Mouse (Mus musculus) erythroblast, embryonic 14.5 days (primary cell): ENCODE data around the gene P2rx3. TPM values are rescaled to one million over a fixed set of nuclear protein-coding genes. Genes with fewer than 3 reads are reported as not detected.

Experiments used
- H3K27me3 ChIP-seq: 2 replicates; pipeline ENCODE4 v1.6.1; 2012; ENCODE audit warnings: inconsistent platforms; ENCODE audit not compliant: control insufficient read depth
- H3K36me3 ChIP-seq: 2 replicates; pipeline ENCODE4 v1.6.1; 2012; ENCODE audit warnings: mild to moderate bottlenecking, inconsistent platforms; ENCODE audit not compliant: control insufficient read depth
- H3K4me1 ChIP-seq: 2 replicates; pipeline ENCODE4 v1.6.1; 2012; ENCODE audit warnings: inconsistent platforms; ENCODE audit not compliant: control insufficient read depth
- H3K4me3 ChIP-seq: replicated peaks from 2 replicates; pipeline ENCODE3; 2012; ENCODE audit warnings: moderate library complexity, mild to moderate bottlenecking, inconsistent platforms
- H3K9me3 ChIP-seq: 2 replicates; pipeline ENCODE4 v1.6.1; 2012; ENCODE audit warnings: low read length, inconsistent platforms, mixed read lengths; ENCODE audit not compliant: control insufficient read depth
- GATA1 ChIP-seq: IDR thresholded peaks from 2 replicates; pipeline ENCODE4 v1.6.1; 2012; ENCODE audit warnings: low read length, inconsistent platforms, mixed read lengths
- TAL1 ChIP-seq: IDR thresholded peaks from 3 replicates; pipeline ENCODE4 v1.6.1; 2012; ENCODE audit warnings: low read length, inconsistent platforms, mixed read lengths
- polyA plus RNA-seq: library from polyadenylated mRNA; stranded (reverse); fragments of >175 nt; gene quantifications from 2 replicates; pipeline ENCODE4 v1.2.3, GENCODE M21; 2012

Gene P2rx3
- polyA plus RNA-seq, 1 experiment: not detected

DNA sequence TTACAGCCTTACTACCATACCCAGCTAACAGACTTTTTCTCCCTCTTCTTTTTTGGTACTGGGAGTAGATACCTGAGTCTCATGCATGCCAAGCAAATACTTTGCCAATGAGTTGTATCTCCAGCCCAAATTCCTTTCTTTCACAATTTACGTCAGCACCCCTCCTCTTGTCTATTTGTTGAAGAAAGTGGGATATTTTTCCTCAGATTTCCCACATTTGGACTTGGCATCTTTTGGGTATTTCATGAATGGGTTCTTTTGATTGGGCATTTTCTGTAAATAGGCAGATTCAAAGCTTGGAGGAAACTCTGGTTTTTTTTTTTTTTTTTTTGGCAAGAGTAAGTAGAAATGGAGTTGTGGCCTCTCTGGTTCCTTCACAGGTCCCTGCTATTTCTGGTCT is 85.0 kb downstream of the P2rx3 start:
- H3K27me3 ChIP-seq: no peaks in the 10 kb centered on the region; the same call in 1 of the 2 replicates
- no peak for TF ChIP-seq TAL1
- TF ChIP-seq GATA1: no peak
- H3K36me3 ChIP-seq: peaks cover 100% of the 10 kb centered on the region
- no peaks in the 10 kb centered on the region for H3K9me3 ChIP-seq
- peaks cover 44% of the 10 kb centered on the region for H3K4me1 ChIP-seq
- no peak overlapping the region for H3K4me3 ChIP-seq

DNA sequence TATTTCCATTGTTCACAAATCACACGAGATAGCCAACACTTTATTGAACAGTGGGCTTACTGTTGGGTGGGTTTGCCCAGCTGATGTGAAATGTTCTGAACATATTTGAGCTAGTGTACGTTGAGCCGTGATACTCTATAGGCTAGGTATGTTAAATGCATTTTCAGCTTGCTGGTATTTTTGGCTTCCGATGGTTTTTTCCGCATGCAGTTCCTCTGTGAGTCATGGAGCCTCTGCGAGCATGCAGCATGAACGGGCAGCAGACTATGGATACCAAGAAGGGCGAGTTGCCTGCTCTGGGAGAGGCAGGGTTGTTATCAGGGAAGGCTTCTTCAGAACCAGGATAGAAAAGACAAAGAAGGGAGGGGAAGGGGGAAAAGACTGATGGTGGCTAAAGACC is 86.2 kb downstream of the P2rx3 start:
- H3K36me3 ChIP-seq: peaks cover 100% of the 10 kb centered on the region

DNA sequence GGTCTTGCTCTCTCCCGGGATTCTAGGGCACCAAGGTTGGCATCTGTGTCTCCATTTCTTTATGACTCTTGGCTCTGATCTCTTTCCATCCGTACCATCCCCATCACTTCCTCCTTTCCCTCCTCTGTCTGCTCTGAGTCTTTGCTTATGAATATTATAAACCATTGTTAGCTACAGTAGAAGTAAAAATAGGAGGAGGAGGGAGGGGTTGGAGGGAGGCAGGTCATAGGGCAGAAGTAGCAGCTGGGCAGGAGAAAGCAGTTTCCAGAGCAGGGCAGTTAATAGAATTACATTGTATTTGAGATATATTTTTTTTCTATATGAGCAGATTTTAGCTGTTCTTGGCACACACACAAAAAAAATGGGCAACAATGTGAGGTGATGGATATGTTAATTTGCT is 88.5 kb downstream of the P2rx3 start:
- Histone ChIP-seq H3K27me3 (no peaks in the 10 kb centered on the region; the same call in 1 of the 2 replicates), H3K4me1 (peaks cover 66% of the 10 kb centered on the region), H3K36me3 (peaks cover 100% of the 10 kb centered on the region), H3K9me3 (no peaks in the 10 kb centered on the region), H3K4me3 (no peak overlapping the region)
- TF ChIP-seq GATA1: no peak
- TF ChIP-seq TAL1: no peak

More for the DNA sequence above, 86.2 kb downstream of the P2rx3 start:
- Histone ChIP-seq H3K4me1 (peaks cover 56% of the 10 kb centered on the region), H3K4me3 (no peak overlapping the region), H3K9me3 (no peaks in the 10 kb centered on the region), H3K27me3 (no peaks in the 10 kb centered on the region; the same call in 1 of the 2 replicates)
- TF ChIP-seq GATA1: no peak
- TF ChIP-seq TAL1: no peak

Other genes with a start within 250 kb of the P2rx3 start
- gene Ube2l6, start 238.6 kb downstream of the P2rx3 start, polyA plus RNA-seq: 9.9 and 22.9 TPM in 2 replicates
- gene Smtnl1, start 214.8 kb downstream of the P2rx3 start, polyA plus RNA-seq: 0.08 and 0.09 TPM in 2 replicates
- gene Timm10, start 210.5 kb downstream of the P2rx3 start, polyA plus RNA-seq: 0.90 and 0.99 TPM in 2 replicates
- 20.3 and 29.2 TPM in 2 replicates for gene Slc43a1, start 198.6 kb downstream of the P2rx3 start, polyA plus RNA-seq
- gene Rtn4rl2, start 150.8 kb downstream of the P2rx3 start, polyA plus RNA-seq: not detected in 2 replicates
- 7.1 and 8.4 TPM in 2 replicates for gene Slc43a3, start 100.9 kb downstream of the P2rx3 start, polyA plus RNA-seq
- 0.11 TPM in 1 of 2 replicates, not detected in the other for gene Prg2, start 57.0 kb downstream of the P2rx3 start, polyA plus RNA-seq
- 0.04 TPM in 1 of 2 replicates, not detected in the other for gene Prg3, start 49.2 kb downstream of the P2rx3 start, polyA plus RNA-seq
- 10.0 and 10.9 TPM in 2 replicates for gene Ssrp1, start 228 bp downstream of the P2rx3 start, polyA plus RNA-seq
- gene Tnks1bp1, start 10.6 kb upstream of the P2rx3 start, polyA plus RNA-seq: 0.11 and 0.17 TPM in 2 replicates
- gene Aplnr, start 98.8 kb upstream of the P2rx3 start, polyA plus RNA-seq: not detected in 2 replicates
- gene Lrrc55, start 159.7 kb upstream of the P2rx3 start, polyA plus RNA-seq: 0.02 TPM in 1 of 2 replicates, not detected in the other